Mouse (Mus musculus) myocyte (in vitro differentiated cells): ENCODE data around the gene Mlx. TPM values are rescaled to one million over a fixed set of nuclear protein-coding genes. Genes with fewer than 3 reads are reported as not detected.
"Not testable (repeated sequence)": the region's sequence is repeated elsewhere in the genome, so short reads cannot be mapped to it uniquely, and the experiment has no call there.

Experiments
- H3K27me3 ChIP-seq: one replicate; pipeline ENCODE4 v1.6.1; 2011; ENCODE audit not compliant: control insufficient read depth, insufficient read depth, insufficient read length
- H3K36me3 ChIP-seq: one replicate; pipeline ENCODE4 v1.6.1; 2011; ENCODE audit not compliant: control insufficient read depth, insufficient read depth
- H3K4me2 ChIP-seq: one replicate; pipeline ENCODE4 v1.6.1; 2011; ENCODE audit warnings: low read depth, control low read depth
- H3K4me3 ChIP-seq: one replicate; pipeline ENCODE4 v1.5.1; 2011; ENCODE audit warnings: mild to moderate bottlenecking, control low read depth, moderate library complexity
- H3K79me2 ChIP-seq: one replicate; pipeline ENCODE4 v1.6.1; 2011; ENCODE audit not compliant: control insufficient read depth, insufficient read depth
- H3ac ChIP-seq: one replicate; pipeline ENCODE4 v1.6.1; 2011; ENCODE audit not compliant: control insufficient read depth, insufficient read length
- CEBPB ChIP-seq: IDR thresholded peaks from 2 replicates; pipeline ENCODE4 v1.6.1; 2011; ENCODE audit warnings: mild to moderate bottlenecking, moderate library complexity; ENCODE audit not compliant: poor library complexity, insufficient read depth, severe bottlenecking
- E2F4 ChIP-seq: IDR thresholded peaks from one replicate; pipeline ENCODE4 v1.6.1; 2011; ENCODE audit warnings: mild to moderate bottlenecking, control low read depth, moderate library complexity; ENCODE audit not compliant: insufficient read depth
- MAX ChIP-seq: IDR thresholded peaks from one replicate; pipeline ENCODE4 v1.6.1; 2011; ENCODE audit warnings: low read depth, mild to moderate bottlenecking, control low read depth
- MYOD1 ChIP-seq, 3 experiments: IDR thresholded peaks; one replicate each; pipeline ENCODE4 v1.6.1; 2011; ENCODE audit warnings: control low read depth in 2 of 3, low read depth in 2 of 3, mild to moderate bottlenecking in 2 of 3, moderate library complexity in 1 of 3; ENCODE audit not compliant: insufficient read length in 2 of 3, control insufficient read depth in 1 of 3
- MYOG ChIP-seq, 3 experiments: IDR thresholded peaks; one replicate each; pipeline ENCODE4 v1.6.1; 2011; ENCODE audit warnings: control low read depth in 2 of 3, low read depth in 2 of 3, mild to moderate bottlenecking in 2 of 3; ENCODE audit not compliant: insufficient read length in 2 of 3, control insufficient read depth in 1 of 3, insufficient read depth in 1 of 3
- POLR2A ChIP-seq: IDR thresholded peaks from one replicate; pipeline ENCODE4 v1.6.1; 2011; ENCODE audit warnings: low read depth, mild to moderate bottlenecking, control low read depth, moderate library complexity; ENCODE audit not compliant: insufficient read length
- POLR2AphosphoS2 ChIP-seq: IDR thresholded peaks from one replicate; pipeline ENCODE4 v1.6.1; 2011; ENCODE audit warnings: low read depth, control low read depth; ENCODE audit not compliant: insufficient read length
- REST ChIP-seq: IDR thresholded peaks from one replicate; pipeline ENCODE4 v1.6.1; 2011; ENCODE audit warnings: mild to moderate bottlenecking, control low read depth, moderate library complexity; ENCODE audit not compliant: insufficient read depth, insufficient read length
- SRF ChIP-seq: IDR thresholded peaks from one replicate; pipeline ENCODE4 v1.6.1; 2011; ENCODE audit warnings: low read depth; ENCODE audit not compliant: control insufficient read depth, insufficient read length
- TCF12 ChIP-seq: IDR thresholded peaks from one replicate; pipeline ENCODE4 v1.6.1; 2011; ENCODE audit warnings: mild to moderate bottlenecking, control low read depth; ENCODE audit not compliant: poor library complexity, insufficient read depth, severe bottlenecking
- TCF3 ChIP-seq: IDR thresholded peaks from one replicate; pipeline ENCODE4 v1.6.1; 2011; ENCODE audit warnings: low read depth, control low read depth; ENCODE audit not compliant: insufficient read length
- USF1 ChIP-seq: IDR thresholded peaks from one replicate; pipeline ENCODE4 v1.6.1; 2011; ENCODE audit warnings: low read depth, mild to moderate bottlenecking, control low read depth, moderate library complexity
- polyA plus RNA-seq: library from polyadenylated mRNA; unstranded; fragments of >200 nt; fragmentation: generic; extraction: Trizol; gene quantifications from one replicate; pipeline ENCODE4 v1.2.1, GENCODE M21; 2012; ENCODE audit warnings: missing spikeins

The Mlx gene
- polyA plus RNA-seq, 1 experiment: 29.3 TPM

GRCm38 (mm10) chr11:101119131-101119760 is 32.2 kb downstream of the Mlx start:
- H3ac ChIP-seq: peak overlapping the region; percentile 23
- H3K36me3 ChIP-seq: peaks cover 18% of the 10 kb centered on the region
- no peak for TF ChIP-seq POLR2A
- no peak for TF ChIP-seq USF1
- TF ChIP-seq MYOG (IDR thresholded peaks at IDR 0.05; ENCODE audit: control insufficient read depth in 1 of 3, insufficient read depth in 1 of 3, insufficient read length in 2 of 3, low read depth in 2 of 3): no peak
- TF ChIP-seq POLR2AphosphoS2: no peak
- TF ChIP-seq MAX: no peak
- TF ChIP-seq E2F4: no peak
- no peak for TF ChIP-seq TCF12
- no peak for TF ChIP-seq CEBPB
- no peak for TF ChIP-seq MYOD1 (IDR thresholded peaks at IDR 0.05; ENCODE audit: control insufficient read depth in 1 of 3, insufficient read length in 2 of 3, low read depth in 2 of 3)
- TF ChIP-seq TCF3: no peak
- no peak for TF ChIP-seq SRF
- TF ChIP-seq REST: no peak
- H3K27me3 ChIP-seq: no peaks in the 10 kb centered on the region
- H3K79me2 ChIP-seq: peaks cover 64% of the 10 kb centered on the region
- H3K4me2 ChIP-seq: peak overlapping the region; percentile 93
- H3K4me3 ChIP-seq: peak overlapping the region; percentile 72

- Histone ChIP-seq H3K79me2 (peaks cover 57% of the 10 kb centered on the region), H3K36me3 (peaks cover 18% of the 10 kb centered on the region), H3K27me3 (no peaks in the 10 kb centered on the region), H3K4me3 (peak within 1 kb of the TSS; percentile 72), H3K4me2 (peak within 1 kb of the TSS; percentile 93), H3ac (peak within 1 kb of the TSS; percentile 23)
- TF ChIP-seq TCF3 (no peak), SRF (peak; percentile 65), E2F4 (no peak), POLR2AphosphoS2 (peak; percentile 94), TCF12 (no peak), MYOG (IDR thresholded peaks at IDR 0.05; ENCODE audit: control insufficient read depth in 1 of 3, insufficient read depth in 1 of 3, insufficient read length in 2 of 3, low read depth in 2 of 3) (peak in 1 of 3 experiments; percentile 19), CEBPB (no peak), MAX (no peak), POLR2A (peak; percentile 83), USF1 (no peak), REST (no peak)
These were observed 32.9 kb downstream of the Mlx start, which contains the start of the genes Retreg3 and Tubg1 for GRCm38 (mm10) chr11:101119761-101120544. Gene Retreg3 (minus strand): TSS chr11:101119893. Gene Tubg1 (plus strand): TSS chr11:101119938.

- Histone ChIP-seq H3K4me2 (peak overlapping the region; percentile 79), H3ac (peak overlapping the region; percentile 23), H3K79me2 (peaks cover 49% of the 10 kb centered on the region), H3K27me3 (no peaks in the 10 kb centered on the region), H3K36me3 (peaks cover 18% of the 10 kb centered on the region), H3K4me3 (peak overlapping the region; percentile 72)
- TF ChIP-seq MAX (no peak), REST (no peak), MYOD1 (IDR thresholded peaks at IDR 0.05; ENCODE audit: control insufficient read depth in 1 of 3, insufficient read length in 2 of 3, low read depth in 2 of 3) (no peak), E2F4 (no peak), SRF (no peak), POLR2AphosphoS2 (no peak), TCF12 (no peak)
These were observed 33.6 kb downstream of the Mlx start for GRCm38 (mm10) chr11:101120545-101121188.

GRCm38 (mm10) chr11:101124494-101124893 is 37.4 kb downstream of the Mlx start:
- Histone ChIP-seq H3K36me3 (peaks cover 11% of the 10 kb centered on the region), H3K79me2 (peaks cover 11% of the 10 kb centered on the region)
- not testable (repeated sequence) for H3K4me3 ChIP-seq, H3K4me2 ChIP-seq, H3K27me3 ChIP-seq, H3ac ChIP-seq

GRCm38 (mm10) chr11:101125008-101125407 is 37.9 kb downstream of the Mlx start:
- H3ac ChIP-seq, H3K4me3 ChIP-seq, H3K27me3 ChIP-seq, H3K4me2 ChIP-seq: not testable (repeated sequence)
- Histone ChIP-seq H3K36me3 (peaks cover 11% of the 10 kb centered on the region), H3K79me2 (peaks cover 11% of the 10 kb centered on the region)
